Mouse (Mus musculus) heart, adult 11 months (tissue): ENCODE data around the gene Eif4e2.

Source experiments
- DNase-seq: peaks from one replicate; pipeline ENCODE4 v3.0.0; 2022

Eif4e2 gene

GRCm38 (mm10) chr1:87264134-87265006 is 50.7 kb downstream of the Eif4e2 start, which contains the start of gene Efhd1:
Gene Efhd1 (plus strand): TSS chr1:87264363.
- peak; percentile 92 for DNase-seq

GRCm38 (mm10) chr1:87265200-87265599 is 51.5 kb downstream of the Eif4e2 start:
- DNase-seq = no peak

GRCm38 (mm10) chr1:87266296-87267090 is 52.8 kb downstream of the Eif4e2 start:
- DNase-seq = no peak

GRCm38 (mm10) chr1:87270204-87270603 is 56.5 kb downstream of the Eif4e2 start:
- no peak for DNase-seq

- peak; percentile 93 for DNase-seq
Measured at GRCm38 (mm10) chr1:87270641-87271467, 57.1 kb downstream of the Eif4e2 start.

GRCm38 (mm10) chr1:87271596-87271995 is 57.9 kb downstream of the Eif4e2 start:
- no peak for DNase-seq

DNA sequence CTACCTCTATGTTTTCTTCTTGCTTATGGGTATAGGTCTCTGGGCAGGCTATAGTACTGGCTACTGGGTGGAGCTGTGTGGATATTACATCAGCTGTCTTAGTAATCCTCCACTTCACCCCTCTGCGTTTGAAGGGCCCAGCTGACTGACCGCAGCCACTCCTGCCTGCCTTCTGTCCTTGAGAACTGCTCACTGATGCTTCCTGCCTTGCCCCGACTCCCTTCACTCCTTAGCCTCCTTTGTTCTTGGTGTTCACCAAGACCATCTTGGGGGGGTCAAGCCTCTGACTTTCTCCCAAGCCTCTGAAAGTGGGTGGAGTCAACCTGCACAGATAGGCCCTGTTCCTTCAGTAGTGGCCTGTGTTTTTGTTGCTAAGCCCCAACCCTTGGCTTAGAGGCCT is 58.7 kb downstream of the Eif4e2 start:
- no peak for DNase-seq

DNA sequence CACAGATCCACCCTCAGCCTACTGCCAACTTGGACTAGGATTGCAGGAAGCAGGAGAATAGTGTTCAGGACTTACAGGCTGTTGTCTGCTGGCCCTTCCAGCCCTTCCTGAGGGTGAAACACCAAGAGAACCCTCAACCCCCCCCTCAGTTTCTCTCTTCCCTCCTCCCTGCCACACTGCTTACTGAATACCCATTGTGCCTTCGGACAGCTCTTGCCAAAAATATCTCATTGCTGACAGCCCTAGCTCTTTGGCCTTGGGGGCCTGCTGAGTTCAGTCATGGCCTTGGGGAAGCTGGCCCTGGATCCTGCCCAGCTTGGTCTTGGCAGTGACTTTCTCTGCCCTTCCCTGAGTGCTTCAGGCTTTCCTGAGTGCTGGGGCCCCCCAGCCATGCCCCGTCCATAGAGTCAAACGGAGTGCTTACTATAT is 59.8 kb downstream of the Eif4e2 start:
- peak; percentile 95 for DNase-seq

GRCm38 (mm10) chr1:87274134-87274533 is 60.4 kb downstream of the Eif4e2 start:
- DNase-seq = no peak

GRCm38 (mm10) chr1:87275151-87275550 is 61.4 kb downstream of the Eif4e2 start:
- no peak for DNase-seq

DNA sequence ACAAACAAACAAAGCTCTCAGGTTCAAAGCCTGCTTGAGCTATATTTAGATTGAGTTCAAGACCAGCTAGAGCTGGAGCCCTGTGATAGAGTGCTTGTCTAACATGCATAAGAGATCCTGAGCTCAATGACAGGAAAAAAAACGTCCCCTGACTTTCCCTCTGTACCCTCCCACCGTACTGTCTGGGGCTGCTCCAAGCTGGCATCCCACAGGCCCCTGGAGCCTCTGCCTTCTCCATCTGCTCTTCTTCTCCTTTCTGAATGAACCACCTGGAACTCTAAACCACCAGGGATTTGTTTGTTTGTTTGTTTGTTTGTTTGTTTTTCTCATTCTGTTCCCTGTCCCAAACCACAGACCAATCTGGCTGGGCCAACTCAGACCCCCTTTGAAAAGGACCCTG is 62.3 kb downstream of the Eif4e2 start:
- DNase-seq = no peak

- no peak for DNase-seq
Measured at GRCm38 (mm10) chr1:87280281-87280680, 66.6 kb downstream of the Eif4e2 start.

DNA sequence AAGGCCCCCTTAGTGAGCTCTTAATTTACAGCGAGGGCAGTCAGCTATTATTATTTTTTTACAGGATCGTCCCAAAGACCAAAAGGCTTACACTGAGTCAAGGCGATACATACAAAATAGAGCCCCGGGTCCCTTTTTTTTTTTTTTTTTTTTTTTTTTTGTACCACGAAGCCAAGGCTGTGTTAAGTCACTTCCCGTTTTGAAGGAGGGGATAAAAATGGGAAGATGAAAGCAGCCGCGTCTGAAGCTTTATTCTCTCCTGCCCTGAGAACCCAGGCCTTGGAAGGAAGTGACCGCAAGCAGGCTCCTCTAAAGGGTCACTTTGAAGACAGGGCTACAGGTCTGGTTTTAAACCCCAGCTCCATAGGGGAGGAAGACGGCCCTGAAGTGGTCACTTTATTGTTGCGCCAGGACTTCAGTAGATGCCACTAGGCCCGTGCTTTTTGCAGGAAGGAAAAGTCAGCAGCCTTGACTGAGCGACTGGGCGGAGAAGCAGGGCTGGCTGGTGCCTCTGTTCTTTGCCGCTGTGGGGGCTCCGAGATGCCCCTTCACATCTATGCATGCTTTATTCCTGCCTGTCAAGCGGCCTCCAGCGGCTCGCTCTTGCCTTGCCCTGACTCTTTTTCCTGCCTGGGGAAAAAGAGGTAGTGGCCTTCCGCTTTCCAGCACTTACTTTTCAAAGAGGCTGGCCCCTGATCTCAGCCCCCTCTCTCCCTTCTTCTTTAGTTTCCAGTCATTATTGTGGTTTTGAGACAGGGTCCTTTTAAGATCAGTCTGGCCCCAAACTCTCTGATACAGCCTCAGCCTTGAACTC is 68.1 kb downstream of the Eif4e2 start:
- no peak for DNase-seq

DNA sequence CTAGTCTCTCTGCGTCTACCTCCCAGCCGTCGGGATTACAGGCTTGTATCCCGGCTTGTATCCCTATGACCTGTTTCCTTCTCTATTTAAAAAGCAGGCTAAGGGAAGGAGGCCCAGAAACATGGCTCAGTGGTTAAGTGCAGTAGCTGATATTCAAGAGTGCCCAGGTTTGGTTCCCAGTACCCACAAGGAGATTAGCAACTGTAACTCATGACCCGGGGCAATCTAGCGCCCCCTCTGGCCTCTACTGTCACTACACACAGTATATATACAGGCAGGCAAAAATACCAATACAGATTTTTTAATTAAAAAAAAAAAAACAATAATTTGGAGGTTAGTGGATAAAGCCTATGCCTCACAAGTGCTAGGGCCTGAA is 68.7 kb downstream of the Eif4e2 start:
- DNase-seq = no peak

- DNase-seq = no peak
Measured at GRCm38 (mm10) chr1:87283410-87283960, 69.8 kb downstream of the Eif4e2 start.

DNA sequence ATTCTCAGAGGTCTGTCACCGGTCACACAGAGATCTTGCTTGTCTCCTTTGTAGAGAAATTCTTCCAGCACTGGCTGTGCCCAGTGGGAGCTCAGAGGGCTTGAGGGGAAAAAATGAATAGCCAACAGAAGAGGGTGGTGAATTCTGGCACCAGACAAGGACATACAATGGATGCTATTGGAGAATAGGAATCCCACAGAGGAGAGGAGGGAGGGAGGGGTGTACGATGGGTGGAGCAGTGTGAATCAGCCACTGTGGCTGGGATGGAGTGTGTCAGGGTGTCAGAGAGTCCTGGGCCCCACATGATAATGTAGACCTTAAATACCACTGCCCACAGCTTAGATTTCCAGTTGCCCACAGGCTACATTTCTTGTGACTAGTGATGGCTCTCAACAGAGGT is 73.4 kb downstream of the Eif4e2 start:
- no peak for DNase-seq
